Mouse (Mus musculus): Measurements from ENCODE around the gene Rhbdd3. TPM values are rescaled to one million over a fixed set of nuclear protein-coding genes. Genes with fewer than 3 reads are reported as not detected.

Rhbdd3 gene
- polyA plus RNA-seq, 1 experiment from 2014 or later = 27.0 TPM

GRCm38 (mm10) chr11:5154961-5155805 lies 56.5 kb downstream of the Rhbdd3 start:
- peaks cover 25% of the 10 kb centered on the region for H3K4me1 ChIP-seq
- 33% methylated on average over 10 of the region's 10 CpGs for WGBS
- H3K9ac ChIP-seq = no peak overlapping the region
- peak overlapping the region; percentile 67 for H3K27ac ChIP-seq
- ATAC-seq (ENCODE audit: insufficient read depth, low FRiP score, low read depth) = peak; percentile 33; the same call in 1 of the 2 replicates
- no peak overlapping the region for H3K4me3 ChIP-seq (replicated peaks)
- no peaks in the 10 kb centered on the region for H3K9me3 ChIP-seq
- H3K27me3 ChIP-seq (replicated peaks) = no peaks in the 10 kb centered on the region
- H3K36me3 ChIP-seq = no peaks in the 10 kb centered on the region
- no peak overlapping the region for H3K4me2 ChIP-seq

Other genes with a start within 250 kb of the Rhbdd3 start
- gene Nf2, start 249.4 kb upstream of the Rhbdd3 start, polyA plus RNA-seq (2015; fragmentation: Nextera tagmentation; extraction: Ambion mirVana) = 38.6 and 48.1 TPM in 2 replicates
- 64.1 and 68.6 TPM in 2 replicates for gene Nipsnap1, start 225.0 kb upstream of the Rhbdd3 start, polyA plus RNA-seq (2015; fragmentation: Nextera tagmentation; extraction: Ambion mirVana)
- gene Thoc5, start 203.6 kb upstream of the Rhbdd3 start, polyA plus RNA-seq (2015; fragmentation: Nextera tagmentation; extraction: Ambion mirVana) = 30.4 and 31.9 TPM in 2 replicates
- gene Nefh, start 150.9 kb upstream of the Rhbdd3 start, polyA plus RNA-seq (2015; fragmentation: Nextera tagmentation; extraction: Ambion mirVana) = 0.50 and 0.75 TPM in 2 replicates
- gene Ap1b1, start 112.1 kb upstream of the Rhbdd3 start, polyA plus RNA-seq (2015; fragmentation: Nextera tagmentation; extraction: Ambion mirVana) = 57.5 and 60.2 TPM in 2 replicates
- 0.71 and 1.3 TPM in 2 replicates for gene Rasl10a, start 40.8 kb upstream of the Rhbdd3 start, polyA plus RNA-seq (2015; fragmentation: Nextera tagmentation; extraction: Ambion mirVana)
- 26.3 and 28.9 TPM in 2 replicates for gene Gas2l1, start 33.6 kb upstream of the Rhbdd3 start, polyA plus RNA-seq (2015; fragmentation: Nextera tagmentation; extraction: Ambion mirVana)
- 605 and 630 TPM in 2 replicates for gene Ewsr1, start 340 bp downstream of the Rhbdd3 start, polyA plus RNA-seq (2015; fragmentation: Nextera tagmentation; extraction: Ambion mirVana)
- gene Emid1, start 53.3 kb downstream of the Rhbdd3 start, polyA plus RNA-seq (2015; fragmentation: Nextera tagmentation; extraction: Ambion mirVana) = 64.2 and 77.2 TPM in 2 replicates
- 17.8 and 18.3 TPM in 2 replicates for gene Kremen1, start 162.6 kb downstream of the Rhbdd3 start, polyA plus RNA-seq (2015; fragmentation: Nextera tagmentation; extraction: Ambion mirVana)

Measured in stomach, embryonic 15.5 days (tissue).